Mouse (Mus musculus) frontal cortex, postnatal 10 days (tissue): Measurements from ENCODE around the gene Brpf1.

Experiments used
- DNase-seq, 2 experiments: peaks; one replicate each; pipeline ENCODE4 v3.0.0; 2022; ENCODE audit warnings: low spot score in 2 of 2, mixed read lengths in 1 of 2

Gene Brpf1

GRCm38 (mm10) chr6:113352820-113353219 is 45.9 kb downstream of the Brpf1 start:
- no peak for DNase-seq

GRCm38 (mm10) chr6:113353696-113354095 is 46.8 kb downstream of the Brpf1 start:
- no peak for DNase-seq

- DNase-seq: no peak
Observed at GRCm38 (mm10) chr6:113361476-113361875, 54.5 kb downstream of the Brpf1 start.

DNA sequence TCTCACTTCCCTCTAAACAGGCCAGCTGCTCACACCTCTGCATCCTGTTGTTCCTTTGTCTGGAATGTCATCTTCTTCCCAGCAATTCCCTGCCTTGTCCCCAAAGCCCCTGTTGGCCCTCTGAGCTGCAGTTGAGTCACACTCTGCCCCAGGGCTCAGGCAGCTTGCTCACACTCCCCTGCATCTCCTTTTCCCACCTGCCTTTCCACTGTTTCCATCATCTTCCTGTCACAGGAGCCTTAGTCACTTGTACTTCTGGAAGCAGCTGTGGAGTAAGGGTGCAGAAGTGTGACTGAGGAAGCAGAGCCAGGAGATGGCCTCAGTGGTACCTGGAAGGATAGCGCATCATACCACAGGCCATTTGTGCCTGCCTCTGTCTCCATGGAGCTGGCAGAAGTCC is 55.3 kb downstream of the Brpf1 start:
- no peak for DNase-seq

DNA sequence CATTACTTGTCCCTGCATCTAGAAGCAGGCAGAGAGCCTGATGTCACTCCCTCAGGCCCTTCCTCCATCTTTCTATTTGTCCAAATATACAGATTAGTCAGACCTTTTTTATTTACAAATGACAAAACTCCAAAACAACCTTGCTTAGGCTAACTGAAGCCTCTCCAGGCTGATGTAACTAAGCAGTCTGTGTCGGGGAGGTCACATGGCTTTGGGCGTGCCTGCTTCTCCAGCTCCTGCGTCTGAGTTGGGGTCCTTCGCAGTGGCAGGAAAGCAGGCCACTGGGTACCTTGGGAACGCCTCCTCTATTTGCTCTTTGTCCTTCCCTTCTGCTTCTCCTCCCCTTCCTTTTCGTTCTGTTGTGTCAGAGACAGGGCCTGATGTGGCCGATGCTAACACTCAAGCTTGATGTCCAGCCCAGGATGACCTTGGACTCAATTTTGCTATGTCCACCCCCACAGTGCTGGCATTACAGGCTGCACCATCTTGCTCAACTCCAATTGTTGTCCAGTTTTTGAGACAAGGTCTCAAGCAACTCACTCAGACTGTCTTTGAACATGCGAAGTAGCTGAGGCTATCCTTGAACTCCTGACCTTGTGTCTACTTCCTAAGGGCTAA is 57.7 kb downstream of the Brpf1 start:
- DNase-seq: no peak

- no peak for DNase-seq
Observed at GRCm38 (mm10) chr6:113366639-113367038, 59.7 kb downstream of the Brpf1 start.

GRCm38 (mm10) chr6:113367574-113367973 is 60.6 kb downstream of the Brpf1 start:
- DNase-seq: no peak

DNA sequence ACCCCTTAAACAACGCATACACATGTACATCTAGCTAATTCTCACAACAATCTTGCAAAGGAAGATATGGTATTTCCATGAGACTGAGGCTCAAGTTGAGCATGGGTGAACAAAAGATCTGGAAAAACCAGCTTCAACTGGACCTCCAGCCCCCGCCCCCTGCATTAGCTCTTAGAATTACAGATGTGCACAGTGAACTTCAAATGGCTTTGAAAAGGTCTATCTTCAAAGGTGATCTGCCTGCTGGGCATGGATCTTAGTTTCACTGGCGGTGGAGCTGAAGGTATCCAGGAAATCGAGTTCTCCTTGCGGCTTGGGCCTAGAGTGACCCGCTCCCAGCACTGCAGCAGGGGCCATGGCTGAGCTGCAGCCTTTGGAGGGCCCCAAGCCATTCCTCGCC is 61.2 kb downstream of the Brpf1 start:
- no peak for DNase-seq

DNA sequence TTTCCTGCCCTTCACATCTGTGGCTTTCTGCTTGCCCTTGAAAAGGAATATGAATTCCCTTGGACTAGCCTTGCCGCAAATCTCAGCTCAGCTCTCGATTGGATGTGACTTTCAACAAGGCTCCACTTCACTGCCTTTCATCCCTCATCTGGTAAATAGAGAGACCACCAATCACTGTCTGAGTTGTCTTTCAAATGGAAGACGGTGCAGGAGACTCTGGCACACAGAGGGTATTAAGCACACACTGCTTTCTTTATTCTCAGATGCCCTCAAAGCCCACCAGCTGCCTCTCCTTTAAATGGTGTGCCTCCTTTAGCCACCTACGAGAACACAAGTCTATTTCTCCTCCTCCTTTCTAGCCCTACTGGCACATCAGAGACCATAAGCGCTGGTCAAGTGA is 61.6 kb downstream of the Brpf1 start:
- no peak for DNase-seq

- no peak for DNase-seq
Observed at GRCm38 (mm10) chr6:113370194-113370929, 63.4 kb downstream of the Brpf1 start.

- DNase-seq: no peak
Observed at GRCm38 (mm10) chr6:113373491-113373890, 66.6 kb downstream of the Brpf1 start.
